Mouse (Mus musculus) v-Abl transformed pro-B cells (cell line): ENCODE measurements around the gene Dtd1.

ENCODE experiments used
- in situ Hi-C, 2 experiments: fragments of 400-800 bp; cut with MboI; formaldehyde crosslinking; loops; one replicate each; pipeline ENCODE4 v1.15.1; 2025; ENCODE audit not compliant: unreplicated experiment in 2 of 2

Dtd1 gene

DNA sequence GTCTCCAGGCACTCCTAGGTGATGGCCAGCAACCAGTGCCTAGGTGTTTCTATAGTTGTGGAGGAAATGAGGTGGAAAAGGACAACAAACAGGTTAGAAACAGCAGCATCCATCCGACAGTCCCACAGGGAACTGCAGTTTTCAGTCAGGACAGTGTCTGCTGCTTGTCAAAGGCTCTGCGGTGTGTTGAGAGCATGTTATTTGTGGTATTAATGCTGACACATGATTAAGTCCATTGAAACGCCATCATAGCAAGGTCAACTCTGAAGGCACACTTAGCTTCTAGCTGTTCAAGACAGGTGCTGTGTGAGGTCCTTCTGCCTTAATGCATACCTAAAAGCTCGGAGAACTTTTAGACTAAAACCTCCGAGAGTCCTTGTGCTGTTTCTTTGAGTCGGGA is 161.0 kb downstream of the Dtd1 start:
- in situ Hi-C loops = no loop called here

DNA sequence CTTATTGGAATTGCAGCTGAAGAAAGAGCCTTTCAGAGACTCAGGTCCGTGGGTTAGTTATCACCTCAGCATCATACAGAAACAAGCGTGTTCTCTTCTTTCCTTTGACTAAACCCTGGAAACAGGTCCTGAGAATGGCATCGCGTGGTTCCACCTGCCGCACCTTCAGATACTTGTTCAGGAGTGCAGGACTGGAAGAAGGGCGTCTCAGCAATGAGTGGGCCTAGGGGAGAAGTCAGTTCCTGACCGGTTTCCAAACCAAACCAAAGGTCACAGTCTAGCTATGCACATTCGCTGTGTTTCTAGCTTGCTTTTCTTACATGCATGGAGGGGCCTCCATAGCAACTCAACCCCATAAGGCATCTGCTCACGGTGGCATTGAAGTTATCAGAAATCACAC is 164.0 kb downstream of the Dtd1 start:
- in situ Hi-C loops = no loop called here

DNA sequence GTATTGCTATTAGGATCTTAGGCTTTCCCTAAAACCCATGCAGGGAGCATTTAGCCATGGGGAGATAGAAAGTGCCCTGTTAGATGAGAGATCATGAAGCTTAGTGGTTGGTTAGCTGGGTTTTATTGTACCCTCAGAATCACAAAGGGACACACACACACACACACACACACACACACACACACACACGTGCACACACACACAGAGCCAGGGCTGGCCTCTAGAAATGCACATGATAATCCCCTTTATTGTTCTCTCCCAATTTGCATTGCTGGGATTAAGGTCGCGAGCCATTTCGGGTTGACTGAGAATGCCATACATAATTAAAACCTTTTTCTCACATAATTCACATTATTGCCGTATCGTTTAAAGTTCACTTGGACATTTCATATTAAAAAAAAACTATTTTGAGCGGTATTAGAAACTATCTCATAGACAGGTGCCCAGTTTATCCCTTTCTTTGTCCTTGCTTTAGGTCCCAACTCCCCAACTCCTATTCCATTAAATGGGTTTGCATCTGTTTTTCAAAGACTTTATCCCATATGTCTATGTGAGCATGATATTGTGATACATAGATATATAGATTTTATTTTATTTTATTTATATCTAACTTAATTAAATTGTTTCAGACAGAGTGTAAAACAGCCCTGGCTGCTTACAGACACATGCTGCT is 164.6 kb downstream of the Dtd1 start:
- in situ Hi-C loops = no loop called here

DNA sequence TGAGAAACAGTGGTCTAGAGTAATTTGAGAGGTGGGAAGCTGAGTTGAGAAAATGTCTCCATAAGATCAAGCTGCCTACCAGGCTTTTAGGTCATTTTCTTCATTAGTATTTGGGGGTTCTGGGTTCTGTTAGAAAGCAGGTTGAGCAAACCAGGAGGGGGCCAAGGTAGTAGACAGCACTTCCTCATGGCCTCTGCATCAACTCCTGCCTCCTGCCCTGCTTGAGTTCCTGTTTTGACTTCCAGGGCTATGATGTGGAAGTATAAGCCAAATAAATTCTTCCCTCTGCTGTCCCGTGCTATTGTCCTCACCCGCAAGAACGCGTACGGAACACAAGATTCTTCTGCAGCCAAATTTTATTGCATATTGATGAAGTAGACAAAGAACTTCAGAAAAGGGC is 165.5 kb downstream of the Dtd1 start:
- in situ Hi-C loops = no loop called here

DNA sequence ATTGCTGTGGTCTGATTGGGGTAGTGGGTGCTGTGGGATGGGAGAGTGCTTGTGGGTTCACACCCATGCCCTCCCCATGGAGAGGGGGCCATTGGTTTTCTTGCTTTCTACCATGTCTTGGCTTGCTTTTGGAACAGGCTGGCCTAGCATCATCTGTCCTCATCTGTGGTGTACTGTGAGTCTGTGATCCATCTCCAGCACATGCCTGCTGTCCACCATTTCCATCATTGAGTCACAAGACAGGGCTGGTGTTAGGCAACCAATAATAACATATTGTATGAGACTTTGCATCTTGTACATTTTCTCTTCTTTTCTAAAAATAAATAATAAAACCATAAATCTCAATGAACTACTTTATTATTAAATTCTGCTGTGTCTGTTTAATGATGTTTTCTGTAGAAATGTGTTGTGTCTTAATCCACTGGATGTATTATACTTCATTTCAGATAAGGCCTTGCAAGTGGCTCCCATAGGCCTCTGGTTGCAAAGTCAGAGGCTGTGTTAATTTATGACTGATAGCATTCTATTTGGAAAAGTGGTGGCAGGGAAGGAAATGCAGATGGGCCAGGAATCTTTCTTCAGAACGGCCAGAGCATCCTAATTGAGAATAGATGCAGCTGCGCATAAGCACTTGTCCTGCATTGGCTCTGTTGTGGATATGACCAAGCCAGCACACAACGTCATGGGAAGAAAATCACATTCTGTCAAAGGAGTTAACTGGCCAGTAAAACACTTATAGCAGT is 168.8 kb downstream of the Dtd1 start:
- in situ Hi-C loops = no loop called here

DNA sequence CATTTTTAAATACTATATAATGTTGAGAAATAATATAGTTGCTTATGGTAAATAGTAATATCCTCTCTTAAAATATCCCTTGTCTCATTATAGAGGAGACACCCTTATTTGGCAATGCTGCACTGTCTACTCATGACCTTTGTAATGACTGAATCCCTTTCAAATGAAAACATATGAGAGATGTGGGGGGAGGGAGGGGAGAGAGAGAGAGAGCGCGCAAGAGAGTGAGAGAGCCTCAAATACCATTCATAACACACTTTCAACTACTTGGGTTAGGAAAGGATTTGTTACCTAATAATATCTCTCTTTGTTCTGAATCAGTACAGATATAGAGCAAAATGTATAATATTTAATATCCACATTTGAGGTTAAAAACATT is 169.4 kb downstream of the Dtd1 start:
- in situ Hi-C loops = no loop called here

DNA sequence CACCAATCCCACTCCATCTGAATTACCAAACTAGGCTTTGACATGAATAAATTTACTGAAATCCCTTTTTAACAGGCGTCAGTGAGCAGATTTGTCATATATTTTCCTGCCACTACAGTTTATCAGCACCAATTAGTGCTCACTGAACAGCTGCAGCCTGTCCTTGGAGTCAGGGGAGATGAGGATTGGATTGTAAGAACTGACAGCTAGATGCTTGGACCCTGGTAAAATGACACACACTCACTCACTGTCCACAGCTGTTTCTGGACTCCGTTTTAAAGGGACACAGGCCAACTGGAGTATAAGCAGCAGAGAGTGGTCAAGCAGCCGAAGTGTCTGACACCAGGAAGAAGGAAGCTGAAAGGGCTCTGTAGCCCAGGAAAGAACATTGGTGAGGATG is 169.9 kb downstream of the Dtd1 start:
- in situ Hi-C loops = no loop called here

DNA sequence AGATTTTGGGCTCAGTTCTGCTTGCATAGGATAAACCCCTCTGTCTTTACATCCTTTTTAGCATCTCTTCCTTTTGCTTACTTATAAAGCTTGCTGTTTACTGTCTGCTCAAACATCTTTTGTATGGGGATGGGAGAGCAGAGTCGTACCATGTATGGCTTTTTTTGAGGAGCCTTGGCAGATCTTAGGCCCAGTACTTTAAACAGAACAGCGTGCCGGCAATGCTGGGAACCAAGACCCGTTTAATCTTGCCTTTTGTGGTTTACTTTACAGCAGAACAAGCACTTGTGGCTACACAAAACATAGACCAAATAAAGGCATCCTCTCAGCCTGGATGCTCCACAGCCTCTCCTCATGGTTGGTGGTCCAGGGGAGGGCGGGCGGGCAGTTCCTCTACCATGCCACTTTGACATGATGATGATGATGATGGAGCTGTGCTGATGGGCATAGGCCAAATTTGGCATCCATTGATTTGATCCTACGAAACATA is 170.8 kb downstream of the Dtd1 start:
- in situ Hi-C loops = no loop called here

DNA sequence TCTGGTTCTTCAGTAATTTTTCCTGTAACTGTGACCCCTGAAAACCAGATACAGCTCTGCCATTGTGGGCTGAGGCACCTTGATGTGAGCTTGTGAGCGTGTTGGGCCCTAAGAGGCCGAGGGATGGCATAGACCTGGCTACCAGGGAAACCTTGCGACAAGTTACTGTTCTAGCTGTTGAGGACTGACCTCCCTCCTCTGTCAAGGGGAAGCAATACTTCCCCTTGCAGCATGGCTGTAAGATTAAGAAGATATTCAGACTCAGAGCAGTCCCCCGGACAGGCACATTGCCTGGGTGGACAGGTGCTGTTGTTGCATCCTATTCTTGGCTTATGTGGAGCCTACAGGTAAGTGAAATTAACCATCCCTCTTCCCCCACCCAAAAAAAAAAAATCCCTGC is 172.1 kb downstream of the Dtd1 start:
- in situ Hi-C loops = no loop called here

DNA sequence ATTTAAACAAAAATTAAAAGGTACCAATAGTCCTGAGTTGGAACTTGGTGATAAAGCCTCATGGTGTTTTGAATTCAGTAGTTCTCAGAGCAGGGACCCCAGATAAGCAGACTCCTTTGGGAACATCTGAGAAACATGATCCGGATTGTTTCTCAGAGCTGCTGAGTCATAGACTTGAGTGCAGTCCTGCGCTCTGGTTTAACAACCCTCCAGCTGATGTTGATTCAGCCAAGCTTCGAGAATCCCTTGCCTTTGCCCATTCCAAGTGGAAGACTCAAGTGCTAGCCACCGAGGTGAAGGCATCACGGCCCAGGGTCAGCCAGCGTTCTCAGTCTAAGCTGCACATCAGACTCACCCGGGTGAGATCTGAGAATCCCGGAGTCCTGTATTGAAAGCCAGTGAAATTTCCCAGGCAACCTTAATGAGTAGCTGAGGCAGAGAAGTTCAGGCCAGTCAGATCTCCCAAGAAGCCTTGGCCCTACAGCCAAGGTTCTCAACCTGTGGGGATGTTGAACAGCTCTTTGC is 175.0 kb downstream of the Dtd1 start:
- in situ Hi-C loops = no loop called here

DNA sequence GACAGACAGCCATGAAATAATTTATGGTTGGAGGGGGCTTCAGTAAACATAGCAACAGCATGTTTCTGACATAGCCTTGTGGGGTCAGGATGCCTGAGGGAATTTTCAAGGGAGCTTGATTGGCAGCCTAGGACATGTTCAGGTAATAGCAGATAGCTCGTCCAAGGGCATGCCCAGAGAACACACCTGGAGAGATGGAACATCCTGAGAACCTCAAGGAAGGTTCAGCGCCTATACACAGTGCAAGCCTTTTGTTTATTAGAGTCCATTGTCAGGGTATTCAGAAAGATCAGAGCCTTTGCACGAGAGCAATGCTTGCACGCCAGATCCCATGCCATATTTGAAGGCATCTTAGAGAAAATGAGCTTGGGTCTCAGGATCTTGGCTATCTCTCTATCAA is 175.9 kb downstream of the Dtd1 start:
- in situ Hi-C loops = no loop called here

DNA sequence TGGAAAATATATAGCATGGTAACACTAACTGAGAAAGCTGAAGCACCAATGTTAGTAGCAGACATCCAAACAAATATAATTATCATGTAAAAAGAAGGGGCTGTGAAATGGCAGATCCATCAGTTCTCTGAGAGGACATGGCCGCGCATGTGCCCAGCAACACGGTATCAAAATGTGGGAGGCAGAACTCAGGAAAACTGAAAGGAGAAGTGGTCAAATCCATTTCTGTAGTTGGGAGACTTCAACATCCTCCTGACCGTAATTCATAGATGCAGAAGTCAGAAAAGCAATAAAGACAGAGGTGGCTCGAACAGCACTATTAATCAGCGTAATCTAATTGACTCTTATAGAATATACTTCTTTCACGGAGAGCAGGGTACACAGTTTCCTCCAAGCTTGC is 179.6 kb downstream of the Dtd1 start:
- in situ Hi-C loops = no loop called here

DNA sequence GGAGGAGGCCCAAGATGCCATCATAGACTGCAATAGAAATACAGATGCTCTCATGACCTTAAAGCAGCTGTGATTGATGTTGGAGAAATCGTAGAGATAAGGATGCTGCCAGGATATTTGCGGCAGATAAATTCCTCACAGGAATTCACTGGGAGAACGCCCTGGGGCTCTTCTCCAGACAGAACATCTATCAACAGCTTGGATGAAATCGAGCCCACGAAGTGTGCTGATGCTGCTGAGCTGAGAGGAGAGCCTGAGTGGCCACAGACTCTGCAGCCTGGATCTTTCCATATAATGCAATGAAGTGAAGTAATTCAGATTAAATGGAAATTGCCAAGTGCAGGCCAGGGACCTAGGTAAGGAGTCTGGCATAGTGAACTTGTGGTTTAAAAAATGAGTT is 181.0 kb downstream of the Dtd1 start:
- in situ Hi-C loops = no loop called here

DNA sequence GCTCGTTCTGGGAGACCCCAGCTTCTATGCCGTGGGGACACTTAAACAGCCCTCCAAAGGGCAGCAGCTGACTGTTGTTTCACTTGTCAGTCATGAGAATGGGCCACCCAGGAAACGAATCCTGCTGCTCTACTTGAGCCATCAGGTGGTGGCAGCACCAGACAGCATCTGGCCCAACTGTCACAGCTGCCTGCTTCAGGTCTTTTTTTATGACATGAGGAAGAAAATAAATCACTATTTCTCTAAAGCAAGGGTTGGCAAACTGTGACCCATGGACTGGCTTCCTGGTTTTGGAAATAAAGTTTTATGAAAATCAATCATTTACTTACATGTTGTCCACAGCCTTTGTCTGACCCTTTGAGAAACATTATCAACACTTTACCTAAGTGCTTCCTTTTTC is 182.2 kb downstream of the Dtd1 start:
- in situ Hi-C loops = no loop called here

DNA sequence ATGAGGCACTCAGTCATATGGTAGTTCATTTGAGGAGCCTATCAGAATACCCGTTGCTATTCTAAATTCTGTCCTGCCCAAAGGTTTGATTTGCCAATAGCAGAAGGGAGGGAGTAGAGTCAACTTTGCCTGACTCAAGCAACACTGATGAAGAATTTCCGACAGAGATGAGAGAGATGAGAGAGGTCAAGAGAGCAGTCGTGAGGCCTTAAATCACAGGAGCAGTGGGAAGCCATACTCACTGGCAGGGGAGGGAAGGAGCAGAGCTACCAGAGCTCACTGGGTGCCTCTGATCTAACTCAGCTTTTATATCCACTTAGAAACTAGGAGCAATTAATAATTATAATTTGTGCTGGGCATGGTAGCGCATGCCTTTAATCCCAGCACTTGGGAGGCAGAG is 182.8 kb downstream of the Dtd1 start:
- in situ Hi-C loops = no loop called here

DNA sequence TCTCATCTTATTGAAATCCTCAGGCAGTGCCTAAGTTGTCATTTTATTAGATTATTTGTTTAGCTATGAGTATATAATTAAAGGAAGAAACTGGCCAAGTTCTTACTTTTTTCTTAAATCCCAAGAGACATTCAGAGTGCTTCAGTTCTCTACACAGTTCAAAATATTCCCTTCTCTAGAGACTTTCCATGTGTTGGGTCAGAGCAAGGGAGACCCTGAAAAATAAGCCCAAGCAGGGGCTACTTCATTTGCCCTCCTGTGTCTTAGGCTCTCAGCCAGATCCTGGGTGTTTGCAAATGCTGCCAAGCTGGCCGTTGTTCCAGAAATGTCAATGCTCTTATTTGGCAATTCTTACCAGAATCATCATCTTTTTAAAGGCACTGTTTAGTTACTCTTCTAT is 183.5 kb downstream of the Dtd1 start:
- in situ Hi-C loops = no loop called here

DNA sequence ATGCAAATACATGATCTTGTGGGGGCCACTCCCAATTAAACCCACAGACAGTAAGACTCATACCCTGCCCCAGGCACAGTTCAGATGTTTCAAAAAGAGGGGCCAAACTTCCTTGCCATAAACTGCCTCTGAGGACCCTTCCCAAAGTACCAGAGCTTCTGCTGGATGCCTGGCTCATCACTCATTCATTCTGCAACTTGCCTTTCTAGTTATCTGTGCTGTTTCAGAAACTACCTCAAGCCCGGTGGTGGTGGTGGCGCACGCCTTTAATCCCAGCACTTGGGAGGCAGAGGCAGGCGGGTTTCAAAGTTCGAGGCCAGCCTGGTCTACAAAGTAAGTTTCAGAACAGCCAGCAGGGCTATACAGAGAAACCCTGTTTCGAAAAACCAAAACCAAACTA is 184.1 kb downstream of the Dtd1 start:
- in situ Hi-C loops = no loop called here

DNA sequence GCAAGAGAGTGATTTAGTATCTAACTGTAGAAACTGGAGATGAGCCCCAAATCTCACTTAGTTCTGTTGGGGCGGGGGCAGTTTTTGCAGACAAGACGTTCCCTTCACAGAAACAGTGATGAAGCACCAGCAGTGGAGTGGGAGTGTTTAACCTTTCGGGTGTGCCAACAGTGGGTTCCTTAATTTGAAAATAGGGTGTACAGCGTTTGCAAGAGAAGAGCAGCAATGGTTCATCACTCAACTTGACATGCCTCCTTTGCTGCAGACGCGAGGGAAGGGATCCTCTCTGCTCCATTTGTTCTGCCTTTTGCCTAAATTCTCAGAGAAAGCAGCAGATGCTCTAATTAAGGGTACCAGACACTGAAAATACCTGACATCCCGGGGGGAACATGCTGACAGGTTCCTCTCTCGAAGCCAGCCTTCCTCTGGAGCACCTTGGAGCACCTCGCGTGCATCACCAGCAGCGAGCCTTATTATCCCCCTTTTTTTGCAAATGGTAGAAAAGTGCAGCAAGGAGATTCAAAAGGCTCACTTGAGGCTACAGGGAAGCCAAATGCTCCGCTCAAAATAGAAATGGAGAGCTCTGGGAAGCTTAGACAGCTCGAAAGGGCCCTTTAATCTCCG is 192.1 kb downstream of the Dtd1 start:
- in situ Hi-C loops = no loop called here

DNA sequence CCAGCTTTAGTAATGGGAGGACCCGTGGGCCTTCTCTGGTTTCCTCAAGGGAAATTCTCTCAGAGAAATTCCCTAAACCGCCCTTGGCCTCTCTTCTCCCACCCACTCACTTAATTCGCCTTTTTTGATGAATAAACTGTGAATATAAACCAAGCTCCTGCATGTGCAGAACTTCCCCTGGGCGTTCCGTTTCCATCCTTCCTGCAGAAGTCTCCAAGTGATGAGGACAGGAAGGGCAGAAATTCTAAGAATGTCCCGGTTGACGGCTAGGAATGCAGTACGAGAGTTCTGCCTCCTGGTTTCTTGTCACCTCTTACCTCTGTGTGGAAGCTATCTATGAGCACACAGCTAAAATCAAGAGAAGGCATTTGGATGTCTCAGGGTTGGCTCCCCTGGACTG is 197.8 kb downstream of the Dtd1 start:
- in situ Hi-C loops = no loop called here

DNA sequence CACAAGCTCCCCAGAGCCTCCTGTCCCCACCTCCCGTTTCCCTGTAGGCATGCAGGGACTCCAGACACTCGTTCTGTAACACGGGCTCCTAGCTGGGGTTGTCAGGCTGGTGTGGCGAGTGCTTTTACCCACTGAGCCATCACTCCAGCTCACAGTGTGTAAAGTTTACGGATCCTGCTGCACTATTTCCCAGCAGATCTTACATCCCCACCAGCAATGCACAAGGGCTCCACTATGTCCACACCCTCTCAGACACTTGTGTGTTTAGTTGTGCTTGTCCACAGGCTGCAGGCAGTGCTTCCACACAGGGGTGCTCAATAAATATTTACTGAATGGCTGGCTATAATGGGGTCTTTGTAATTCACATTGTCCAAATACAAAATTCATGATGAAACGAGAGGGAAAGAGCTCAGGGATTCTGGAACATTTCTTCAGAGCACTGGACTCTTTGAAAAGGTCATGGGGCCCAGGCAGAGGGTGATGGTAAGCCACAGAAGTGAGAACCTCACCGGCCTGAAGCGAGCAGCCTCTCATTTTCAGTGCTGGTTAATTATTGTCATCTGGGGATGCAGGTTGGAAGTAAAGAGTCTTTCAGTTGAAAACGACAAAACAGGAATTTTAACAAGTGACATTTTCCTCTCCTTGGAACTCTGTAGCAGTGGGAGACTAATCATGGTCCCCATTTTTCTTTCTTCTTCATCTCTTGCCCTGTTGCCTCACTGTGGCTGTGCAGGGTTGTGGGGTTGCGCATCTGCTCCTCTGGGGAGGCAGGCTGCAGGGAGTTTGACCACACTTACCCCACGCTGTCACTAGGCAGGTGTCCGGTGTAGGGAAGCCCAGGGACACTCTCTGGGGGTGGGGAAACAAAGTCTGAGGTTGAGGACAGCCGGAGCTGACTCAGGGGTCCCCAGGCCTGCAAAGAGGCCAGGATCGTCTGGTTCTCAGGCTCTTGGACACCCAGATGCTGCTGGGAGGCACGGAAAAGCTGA is 208.4 kb downstream of the Dtd1 start:
- in situ Hi-C loops = no loop called here
